Comparison of ENCODE assay signal across 9 mouse cellular contexts in the genomic region with DNA sequence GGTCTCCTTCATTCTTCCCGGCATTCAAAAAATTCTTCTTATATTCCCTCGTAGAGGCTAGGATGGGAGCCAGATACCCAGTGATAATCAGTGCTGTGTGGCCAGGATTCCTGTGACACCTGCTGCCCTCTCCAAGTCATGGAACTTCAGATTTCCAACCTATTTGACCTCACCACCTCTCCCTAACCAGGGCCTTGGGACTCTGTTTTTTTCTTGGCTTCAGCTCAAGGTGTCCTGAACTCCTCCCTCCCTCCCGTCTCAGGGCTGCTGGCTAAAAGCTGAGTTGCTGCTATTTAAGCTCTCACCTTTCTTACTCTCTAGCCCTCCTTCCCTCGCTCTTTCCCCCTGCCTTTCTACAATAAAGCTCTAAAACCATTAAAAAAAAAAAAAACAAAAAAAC. TPM values are rescaled to one million over a fixed set of nuclear protein-coding genes. Genes with fewer than 3 reads are reported as not detected.
DNase-seq lines count a peak whose midpoint lies in the region; ATAC-seq and TF ChIP-seq lines count a peak whose summit lies in the region.
"Had no signal": no experiment of that assay in that cellular context is flagged by ENCODE, and none has a peak within 500 bp of the region (broad histone marks: within the 10 kb centered on the region; RNA-seq: fewer than 3 reads in every experiment).

No protein-coding gene starts in this region.

- H3K27ac ChIP-seq in kidney, adult 2 months (ENCODE audit: insufficient read depth, low read depth, low read length): no peak overlapping the region
- H3K27ac ChIP-seq in embryonic facial prominence, embryonic 13.5 days: peak overlapping the region; percentile 97; the same call in 1 of the 2 replicates
- H3K27ac ChIP-seq in hindbrain, embryonic 15.5 days (replicated peaks): peak overlapping the region; percentile 97
- 0 out of 2 replicates have a peak overlapping the region, but pooled peaks have one; percentile 9 for H3K27ac ChIP-seq in midbrain, embryonic 14.5 days (replicated peaks; ENCODE audit: low read depth, low read length)
- no peak overlapping the region for H3K27ac ChIP-seq in cerebellum, adult 2 months (ENCODE audit: insufficient read depth, low read length)

- TF ChIP-seq CTCF in kidney, adult 2 months (conservative IDR thresholded peaks at IDR 0.05; ENCODE audit: insufficient read depth, insufficient read length, low read depth, low read length): no peak
- no peak for TF ChIP-seq CTCF in cerebellum, adult 2 months (IDR thresholded peaks at IDR 0.05; ENCODE audit: borderline replicate concordance, insufficient read depth, low read depth, low read length)

- no peak for TF ChIP-seq POLR2A in kidney, adult 2 months (IDR thresholded peaks at IDR 0.05; ENCODE audit: low read depth, low read length)
- no peak for TF ChIP-seq POLR2A in cerebellum, adult 2 months (IDR thresholded peaks at IDR 0.05; ENCODE audit: borderline replicate concordance, insufficient read depth, low read length)

- 19% methylated on average over 4 of the region's 4 CpGs for WGBS in kidney, adult 2 months
- 21% methylated on average over 4 of the region's 4 CpGs for WGBS in embryonic facial prominence, embryonic 13.5 days
- WGBS in hindbrain, embryonic 15.5 days: 14% methylated on average over 4 of the region's 4 CpGs
- 24% methylated on average over 4 of the region's 4 CpGs for WGBS in midbrain, embryonic 14.5 days
- WGBS in cerebellum, adult 2 months: 6% methylated on average over 4 of the region's 4 CpGs

- no peak for ATAC-seq in embryonic facial prominence, embryonic 13.5 days (ENCODE audit: insufficient number of reproducible peaks, insufficient read depth, low FRiP score, low TSS enrichment, low read depth)
- no peak for ATAC-seq in hindbrain, embryonic 15.5 days (ENCODE audit: low FRiP score, low read depth)
- no peak for ATAC-seq in midbrain, embryonic 14.5 days (ENCODE audit: low FRiP score, low TSS enrichment)
- no peak for ATAC-seq in megakaryocyte-erythroid progenitor cell, adult 5-6 weeks (replicated peaks; ENCODE audit: low FRiP score, low TSS enrichment, poor library complexity, severe bottlenecking)

- peak overlapping the region; percentile 83 for H3K4me2 ChIP-seq in embryonic facial prominence, embryonic 13.5 days
- H3K4me2 ChIP-seq in hindbrain, embryonic 15.5 days: peak overlapping the region; percentile 88
- peak overlapping the region; percentile 91 for H3K4me2 ChIP-seq in midbrain, embryonic 14.5 days (ENCODE audit: low read length)

- peak; percentile 66 for DNase-seq in kidney, adult 2 months
- DNase-seq in kidney, postnatal 14 days: no peak
- DNase-seq in midbrain, embryonic 14.5 days: peak; percentile 49
- no peak for DNase-seq in spleen, postnatal 4 days (ENCODE audit: low spot score in 2 of 2)
- DNase-seq in cerebellum, adult 2 months: no peak
- DNase-seq: lung, postnatal 14 days had no signal

- H3K27me3 ChIP-seq in kidney, adult 2 months (replicated peaks; ENCODE audit: control insufficient read depth, insufficient read depth, low read length): no peaks in the 10 kb centered on the region
- H3K27me3 ChIP-seq in embryonic facial prominence, embryonic 13.5 days: no peaks in the 10 kb centered on the region
- no peaks in the 10 kb centered on the region for H3K27me3 ChIP-seq in hindbrain, embryonic 15.5 days
- H3K27me3 ChIP-seq in midbrain, embryonic 14.5 days (ENCODE audit: control insufficient read depth, insufficient read depth, low read length): no peaks in the 10 kb centered on the region
- no peaks in the 10 kb centered on the region for H3K27me3 ChIP-seq in cerebellum, adult 2 months (ENCODE audit: control insufficient read depth, insufficient read depth, low read length)

- peaks cover 3% of the 10 kb centered on the region; the same call in 1 of the 2 replicates for H3K4me1 ChIP-seq in kidney, adult 2 months (ENCODE audit: control insufficient read depth, insufficient read depth, low read length)
- H3K4me1 ChIP-seq in embryonic facial prominence, embryonic 13.5 days: peaks cover 28% of the 10 kb centered on the region
- peaks cover 34% of the 10 kb centered on the region for H3K4me1 ChIP-seq in hindbrain, embryonic 15.5 days (replicated peaks)
- H3K4me1 ChIP-seq in midbrain, embryonic 14.5 days (ENCODE audit: control insufficient read depth, insufficient read depth, low read length): peaks cover 25% of the 10 kb centered on the region
- 0 out of 2 replicates have a peak, but pooled peaks cover 6% of the 10 kb centered on the region for H3K4me1 ChIP-seq in cerebellum, adult 2 months (ENCODE audit: control insufficient read depth, insufficient read depth, low read length)

- no peaks in the 10 kb centered on the region for H3K36me3 ChIP-seq in kidney, adult 2 months (ENCODE audit: control insufficient read depth, insufficient read depth, low read length)
- H3K36me3 ChIP-seq in embryonic facial prominence, embryonic 13.5 days: peaks cover 17% of the 10 kb centered on the region
- H3K36me3 ChIP-seq in hindbrain, embryonic 15.5 days: peaks cover 15% of the 10 kb centered on the region
- peaks cover 17% of the 10 kb centered on the region for H3K36me3 ChIP-seq in midbrain, embryonic 14.5 days (ENCODE audit: control insufficient read depth, insufficient read depth, low read length)

- H3K9me3 ChIP-seq in embryonic facial prominence, embryonic 13.5 days: no peaks in the 10 kb centered on the region
- H3K9me3 ChIP-seq in hindbrain, embryonic 15.5 days: no peaks in the 10 kb centered on the region
- H3K9me3 ChIP-seq in midbrain, embryonic 14.5 days (ENCODE audit: control insufficient read depth, low read length): no peaks in the 10 kb centered on the region

- no peak overlapping the region for H3K4me3 ChIP-seq in kidney, adult 2 months (ENCODE audit: insufficient read depth, low read depth, low read length)
- H3K4me3 ChIP-seq in embryonic facial prominence, embryonic 13.5 days: peak overlapping the region; percentile 78
- peak overlapping the region; percentile 91 for H3K4me3 ChIP-seq in hindbrain, embryonic 15.5 days
- peak overlapping the region; percentile 88 for H3K4me3 ChIP-seq in midbrain, embryonic 14.5 days (replicated peaks; ENCODE audit: low read depth, low read length)
- no peak overlapping the region for H3K4me3 ChIP-seq in cerebellum, adult 2 months (replicated peaks; ENCODE audit: insufficient read depth, low read depth, low read length)

- H3K9ac ChIP-seq in embryonic facial prominence, embryonic 13.5 days: peak overlapping the region; percentile 96
- H3K9ac ChIP-seq in hindbrain, embryonic 15.5 days: peak overlapping the region; percentile 94
- peak overlapping the region; percentile 87 for H3K9ac ChIP-seq in midbrain, embryonic 14.5 days (replicated peaks; ENCODE audit: low read length)

RNA-seq across cellular contexts. Expression of a gene that starts 0.9 kb away (rescaled TPM):
- 0.94 and 0.99 TPM in 2 replicates for polyA plus RNA-seq in kidney, adult 2 months (2012; rRNA removed)
- 14.8 and 15.6 TPM in 2 replicates for polyA plus RNA-seq in embryonic facial prominence, embryonic 13.5 days (2015; fragmentation: Nextera tagmentation; extraction: Ambion mirVana)
- 8.8 TPM in 2 replicates for polyA plus RNA-seq in hindbrain, embryonic 15.5 days (2015; fragmentation: Nextera tagmentation; extraction: Ambion mirVana)
- polyA plus RNA-seq in midbrain, embryonic 14.5 days (2014; fragmentation: Nextera tagmentation; extraction: Ambion mirVana): 9.4 and 13.0 TPM in 2 replicates
- 2.4 and 4.0 TPM in 2 replicates for total RNA-seq in megakaryocyte-erythroid progenitor cell, adult 5-6 weeks (2014; fragmentation: Nextera tagmentation)
- 3.4 and 4.1 TPM in 2 replicates for total RNA-seq in megakaryocyte-erythroid progenitor cell, adult 5-6 weeks (2017)
- 0.36 and 0.43 TPM in 2 replicates for polyA plus RNA-seq in cerebellum, adult 2 months (2012; rRNA removed)

RNA-seq across cellular contexts. Expression of a gene that starts 1.0 kb away (rescaled TPM):
- 72.0 and 80.1 TPM in 2 replicates for polyA plus RNA-seq in kidney, adult 2 months (2012; rRNA removed)
- polyA plus RNA-seq in embryonic facial prominence, embryonic 13.5 days (2015; fragmentation: Nextera tagmentation; extraction: Ambion mirVana): 12.3 and 12.6 TPM in 2 replicates
- polyA plus RNA-seq in hindbrain, embryonic 15.5 days (2015; fragmentation: Nextera tagmentation; extraction: Ambion mirVana): 16.6 and 19.9 TPM in 2 replicates
- 27.5 and 29.0 TPM in 2 replicates for polyA plus RNA-seq in midbrain, embryonic 14.5 days (2014; fragmentation: Nextera tagmentation; extraction: Ambion mirVana)
- total RNA-seq in megakaryocyte-erythroid progenitor cell, adult 5-6 weeks (2014; fragmentation: Nextera tagmentation): 31.7 and 51.2 TPM in 2 replicates
- 27.9 and 64.3 TPM in 2 replicates for total RNA-seq in megakaryocyte-erythroid progenitor cell, adult 5-6 weeks (2017)
- 119 and 128 TPM in 2 replicates for polyA plus RNA-seq in cerebellum, adult 2 months (2012; rRNA removed)

RNA-seq across cellular contexts. Expression of a gene that starts 4.5 kb away (rescaled TPM):
- 1.7 and 6.1 TPM in 2 replicates for polyA plus RNA-seq in kidney, adult 2 months (2012; rRNA removed)
- 0.74 and 1.6 TPM in 2 replicates for polyA plus RNA-seq in embryonic facial prominence, embryonic 13.5 days (2015; fragmentation: Nextera tagmentation; extraction: Ambion mirVana)
- polyA plus RNA-seq in hindbrain, embryonic 15.5 days (2015; fragmentation: Nextera tagmentation; extraction: Ambion mirVana): 0.52 and 0.58 TPM in 2 replicates
- polyA plus RNA-seq in midbrain, embryonic 14.5 days (2014; fragmentation: Nextera tagmentation; extraction: Ambion mirVana): 0.17 and 0.30 TPM in 2 replicates
- 52.7 and 59.4 TPM in 2 replicates for total RNA-seq in megakaryocyte-erythroid progenitor cell, adult 5-6 weeks (2014; fragmentation: Nextera tagmentation)
- total RNA-seq in megakaryocyte-erythroid progenitor cell, adult 5-6 weeks (2017): 40.3 and 55.2 TPM in 2 replicates
- 0.18 and 0.24 TPM in 2 replicates for polyA plus RNA-seq in cerebellum, adult 2 months (2012; rRNA removed)

RNA-seq across cellular contexts. Expression of a gene that starts 13.8 kb away (rescaled TPM):
- polyA plus RNA-seq in kidney, adult 2 months (2012; rRNA removed): 72.9 and 75.5 TPM in 2 replicates
- 79.5 and 85.5 TPM in 2 replicates for polyA plus RNA-seq in embryonic facial prominence, embryonic 13.5 days (2015; fragmentation: Nextera tagmentation; extraction: Ambion mirVana)
- polyA plus RNA-seq in hindbrain, embryonic 15.5 days (2015; fragmentation: Nextera tagmentation; extraction: Ambion mirVana): 68.4 and 69.9 TPM in 2 replicates
- 56.4 and 62.4 TPM in 2 replicates for polyA plus RNA-seq in midbrain, embryonic 14.5 days (2014; fragmentation: Nextera tagmentation; extraction: Ambion mirVana)
- total RNA-seq in megakaryocyte-erythroid progenitor cell, adult 5-6 weeks (2014; fragmentation: Nextera tagmentation): 155 and 190 TPM in 2 replicates
- total RNA-seq in megakaryocyte-erythroid progenitor cell, adult 5-6 weeks (2017): 53.7 and 106 TPM in 2 replicates
- polyA plus RNA-seq in cerebellum, adult 2 months (2012; rRNA removed): 78.9 and 87.5 TPM in 2 replicates

RNA-seq across cellular contexts. Expression of a gene that starts 18.7 kb away (rescaled TPM):
- 4.8 TPM in 2 replicates for polyA plus RNA-seq in kidney, adult 2 months (2012; rRNA removed)
- 3.8 and 4.4 TPM in 2 replicates for polyA plus RNA-seq in embryonic facial prominence, embryonic 13.5 days (2015; fragmentation: Nextera tagmentation; extraction: Ambion mirVana)
- 2.0 and 2.4 TPM in 2 replicates for polyA plus RNA-seq in hindbrain, embryonic 15.5 days (2015; fragmentation: Nextera tagmentation; extraction: Ambion mirVana)
- 0.74 and 1.0 TPM in 2 replicates for polyA plus RNA-seq in midbrain, embryonic 14.5 days (2014; fragmentation: Nextera tagmentation; extraction: Ambion mirVana)
- total RNA-seq in megakaryocyte-erythroid progenitor cell, adult 5-6 weeks (2014; fragmentation: Nextera tagmentation): 0.54 and 0.79 TPM in 2 replicates
- 1.3 TPM in 1 of 2 replicates, not detected in the other for total RNA-seq in megakaryocyte-erythroid progenitor cell, adult 5-6 weeks (2017)
- 1.9 and 2.2 TPM in 2 replicates for polyA plus RNA-seq in cerebellum, adult 2 months (2012; rRNA removed)

Comparison
In these comparisons a context has a peak if more than half of its experiments do, and no peak if none do; other contexts are left out.
1. DNase-seq: peak in kidney, adult 2 months (single experiment) and midbrain, embryonic 14.5 days (single experiment); none in kidney, postnatal 14 days (single experiment), spleen, postnatal 4 days (0 of 2) and cerebellum, adult 2 months (0 of 2).
2. H3K27ac ChIP-seq: peak in embryonic facial prominence, embryonic 13.5 days (single experiment), hindbrain, embryonic 15.5 days (single experiment) and midbrain, embryonic 14.5 days (single experiment); none in kidney, adult 2 months (single experiment) and cerebellum, adult 2 months (single experiment).
3. H3K4me3 ChIP-seq: peak in embryonic facial prominence, embryonic 13.5 days (single experiment), hindbrain, embryonic 15.5 days (single experiment) and midbrain, embryonic 14.5 days (single experiment); none in kidney, adult 2 months (single experiment) and cerebellum, adult 2 months (single experiment).
4. Peak in every context shown above with its lines, with median percentiles within 50 percentile points of each other: H3K4me2 ChIP-seq and H3K9ac ChIP-seq.